Mouse (Mus musculus): ENCODE data around the gene Znrf1. TPM values are rescaled to one million over a fixed set of nuclear protein-coding genes. Genes with fewer than 3 reads are reported as not detected.

Gene Znrf1
- total RNA-seq, 2 experiments from 2014 or later = 58.6 to 69.8 TPM

DNA sequence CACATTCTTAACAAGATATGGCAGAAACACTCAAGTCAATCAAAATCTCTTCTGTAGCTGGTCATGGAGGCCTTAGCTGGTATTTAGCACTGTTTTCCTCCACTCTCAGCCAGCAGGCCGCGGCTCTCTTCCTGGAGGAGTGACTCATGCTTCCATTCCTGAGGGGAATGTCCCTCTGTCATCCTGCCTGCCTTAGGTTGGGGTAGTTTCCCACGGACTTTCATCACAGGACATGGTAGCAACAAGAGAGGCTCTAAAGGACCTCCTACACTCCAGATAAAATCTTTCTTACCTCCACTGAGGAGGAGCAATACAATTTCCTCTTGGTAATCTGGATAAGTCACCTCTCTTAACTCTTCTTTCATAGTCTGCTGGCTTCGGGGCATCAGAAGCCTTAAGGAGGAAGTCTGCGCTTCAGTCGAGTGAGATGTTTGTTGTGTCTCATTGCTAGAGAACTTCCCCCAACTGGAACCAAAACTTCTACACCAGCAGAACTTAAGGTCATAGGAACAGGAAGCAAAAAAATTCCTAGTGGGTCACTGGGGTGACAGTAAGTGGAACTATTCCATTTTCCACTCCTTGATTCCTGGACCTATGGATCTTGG is 123.0 kb downstream of the Znrf1 start:
- no peak for TF ChIP-seq CTCF (IDR thresholded peaks at IDR 0.05)
- Histone ChIP-seq H3K4me3 (no peak overlapping the region; the same call in 1 of the 2 replicates), H3K27ac (peak overlapping the region; percentile 66)
- intact Hi-C loops (cut with DNase I) = no loop called here
- no peak for DNase-seq

DNA sequence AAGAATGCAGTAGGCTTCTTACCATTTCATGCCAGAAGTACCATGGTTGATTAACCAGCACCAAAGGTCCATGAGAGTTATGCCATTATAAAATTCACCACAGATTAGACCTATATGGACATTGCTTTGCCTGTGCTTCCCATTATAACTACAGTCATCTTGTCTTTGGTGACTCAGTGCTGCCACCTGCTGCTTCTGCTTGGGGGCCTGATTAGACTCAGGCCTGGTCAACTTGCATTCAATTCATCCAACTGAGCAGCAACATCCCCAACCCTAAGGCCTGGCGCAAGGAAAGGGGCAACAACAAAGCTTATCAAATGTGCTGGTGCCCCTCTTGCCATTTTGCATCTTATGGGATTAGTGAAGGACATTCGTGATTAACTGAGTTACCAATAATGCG is 126.6 kb downstream of the Znrf1 start:
- DNase-seq = peak; percentile 86
- peak; percentile 90 for TF ChIP-seq CTCF (IDR thresholded peaks at IDR 0.05)
- intact Hi-C loops (cut with DNase I) = loop anchor here (1.0 to 5.0 kb wide), 4 partner anchors 127 to 319 kb away; no protein-coding TSS in a partner anchor
- Histone ChIP-seq H3K4me3 (no peak overlapping the region), H3K27ac (no peak overlapping the region)

DNA sequence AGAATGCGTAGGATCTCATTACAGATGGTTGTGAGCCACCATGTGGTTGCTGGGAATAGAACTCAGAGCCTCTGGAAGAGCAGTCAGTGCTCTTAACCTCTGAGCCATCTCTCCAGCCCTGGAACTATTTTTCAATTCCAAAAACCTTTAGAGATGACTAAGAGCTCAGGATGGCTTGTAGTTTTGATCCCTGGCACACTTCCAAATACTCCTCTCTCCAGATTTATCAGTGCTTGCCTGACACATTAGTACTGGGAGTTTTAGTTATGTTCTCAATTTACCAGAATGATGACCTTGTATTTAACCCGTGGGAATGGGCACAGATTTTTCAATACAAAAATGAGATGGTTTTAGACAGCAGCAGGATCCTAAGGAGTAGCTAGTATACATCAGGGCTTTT is 130.9 kb downstream of the Znrf1 start:
- no peak for DNase-seq
- H3K4me3 ChIP-seq = no peak overlapping the region
- intact Hi-C loops (cut with DNase I) = no loop called here
- TF ChIP-seq CTCF (IDR thresholded peaks at IDR 0.05) = no peak
- no peak overlapping the region for H3K27ac ChIP-seq

Other genes with a start within 250 kb of the Znrf1 start
- gene Rfwd3, start 235.9 kb upstream of the Znrf1 start, total RNA-seq (2021) = 1 to 10 TPM; 4.5 to 5.2 TPM
- gene Mlkl, start 197.9 kb upstream of the Znrf1 start, total RNA-seq (2021) = 1 to 10 TPM in 1 of 2 experiments, under 1 TPM in 1; 0.77 to 1.4 TPM
- gene Fa2h, start 142.3 kb upstream of the Znrf1 start, total RNA-seq (2021) = under 1 TPM; 0.48 to 0.50 TPM
- gene Wdr59, start 14.0 kb upstream of the Znrf1 start, total RNA-seq (2021) = 1 to 10 TPM; 7.9 to 8.2 TPM
- gene Ldhd, start 94.3 kb downstream of the Znrf1 start, total RNA-seq (2021) = 10 to 100 TPM; 29.2 to 35.8 TPM
- 1 to 10 TPM; 7.9 to 9.4 TPM for gene Zfp1, start 107.3 kb downstream of the Znrf1 start, total RNA-seq (2021)
- gene Ctrb1, start 154.9 kb downstream of the Znrf1 start, total RNA-seq (2021) = not detected
- gene Bcar1, start 207.7 kb downstream of the Znrf1 start, total RNA-seq (2021) = 10 to 100 TPM; 10.8 to 12.6 TPM

All from gastrocnemius, adult 2 months (tissue).